Mouse (Mus musculus) WW6 (cell line): ENCODE results near the gene Wdpcp.

Source experiments
- DNase-seq: peaks from one replicate; pipeline ENCODE4 v3.0.0-alpha.2; 2013; ENCODE audit warnings: low read depth, low spot score

The Wdpcp gene

GRCm38 (mm10) chr11:21749487-21749886, 177.5 kb downstream of the Wdpcp start:
- DNase-seq, result no peak

GRCm38 (mm10) chr11:21763201-21763600, 191.2 kb downstream of the Wdpcp start:
- no peak for DNase-seq

DNA sequence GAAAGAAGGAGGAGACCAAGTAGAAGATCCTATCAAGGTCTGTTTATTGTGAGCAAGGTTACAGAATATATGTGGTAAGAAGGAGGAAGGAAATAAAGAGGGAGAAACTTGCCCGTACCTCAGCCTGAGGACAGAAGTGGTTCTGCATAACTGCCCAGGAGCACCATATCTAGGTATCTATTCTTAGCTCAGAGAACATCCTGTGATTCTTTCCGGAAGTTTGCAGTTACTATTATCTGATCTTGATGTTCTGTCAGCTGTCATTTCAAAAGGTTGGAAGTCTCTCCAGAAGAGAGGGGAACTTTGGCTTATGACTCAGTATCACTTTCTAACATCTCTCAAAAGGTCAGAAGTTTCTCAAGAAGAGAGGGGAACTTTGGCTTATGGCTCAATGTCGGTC, 216.8 kb downstream of the Wdpcp start:
- no peak for DNase-seq

- no peak for DNase-seq
Measured at GRCm38 (mm10) chr11:21824941-21825340, 252.9 kb downstream of the Wdpcp start.

- DNase-seq, result no peak
Measured at GRCm38 (mm10) chr11:21826521-21826920, 254.5 kb downstream of the Wdpcp start.

DNA sequence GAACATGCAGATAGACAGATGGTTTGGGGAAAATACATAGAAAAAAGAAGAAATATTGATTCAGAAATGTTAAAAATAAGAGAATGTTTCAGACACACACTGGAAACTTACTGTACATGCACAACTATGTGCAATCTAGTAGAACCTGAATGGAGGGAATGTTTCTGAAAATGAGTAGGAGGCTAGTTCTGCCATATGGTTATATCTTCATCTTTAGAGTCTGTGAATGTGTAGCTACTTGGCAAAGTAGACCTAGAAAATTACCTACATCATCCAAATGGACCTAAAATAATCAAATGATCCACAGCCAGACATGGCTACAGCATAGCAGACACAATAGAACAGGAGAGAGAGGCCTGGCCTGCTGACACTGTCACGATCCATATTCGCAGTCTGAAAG, 275.0 kb downstream of the Wdpcp start:
- no peak for DNase-seq

GRCm38 (mm10) chr11:21864000-21864399, 292.0 kb downstream of the Wdpcp start:
- DNase-seq, result no peak

- DNase-seq, result no peak
Measured at GRCm38 (mm10) chr11:21864516-21864915, 292.5 kb downstream of the Wdpcp start.

DNA sequence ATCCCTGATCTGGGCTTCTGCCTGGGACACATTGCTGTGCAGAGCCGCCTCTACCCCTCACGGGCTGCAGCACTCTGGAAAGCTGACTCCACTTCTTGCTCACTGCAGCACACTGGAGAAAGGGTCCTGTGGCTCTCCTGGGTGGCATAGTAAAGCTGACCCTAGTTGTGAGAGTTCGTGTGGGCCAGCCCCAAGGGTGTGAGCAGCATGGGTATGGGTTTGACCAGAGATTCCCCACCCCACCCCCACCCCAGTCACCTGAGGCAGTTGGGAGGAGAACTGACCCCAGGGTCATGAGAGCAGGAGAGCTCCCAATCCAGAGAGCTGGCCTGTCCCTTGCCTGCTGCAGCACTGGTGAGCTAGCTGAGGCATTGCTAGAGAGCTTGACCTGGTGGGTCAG, 296.6 kb downstream of the Wdpcp start:
- no peak for DNase-seq

GRCm38 (mm10) chr11:21870863-21871262, 298.8 kb downstream of the Wdpcp start:
- no peak for DNase-seq

DNA sequence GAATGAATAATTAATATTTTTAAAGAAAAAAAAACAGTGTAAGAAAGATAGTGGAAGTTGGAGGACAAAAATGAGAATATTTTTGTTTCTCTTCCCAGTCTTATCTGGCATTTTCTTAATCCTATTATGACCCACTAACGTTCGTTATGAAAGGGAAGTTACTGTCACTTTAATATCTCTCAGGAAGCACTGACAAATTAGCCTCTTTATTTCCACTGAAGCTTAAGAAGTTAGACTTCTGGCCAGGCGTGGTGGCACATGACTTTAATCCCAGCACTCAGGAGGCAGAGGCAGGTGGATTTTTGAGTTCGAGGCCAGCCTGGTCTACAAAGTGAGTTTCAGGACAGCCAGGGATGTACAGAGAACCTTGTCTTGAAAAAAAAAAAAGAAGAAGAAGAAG, 299.7 kb downstream of the Wdpcp start:
- no peak for DNase-seq

DNA sequence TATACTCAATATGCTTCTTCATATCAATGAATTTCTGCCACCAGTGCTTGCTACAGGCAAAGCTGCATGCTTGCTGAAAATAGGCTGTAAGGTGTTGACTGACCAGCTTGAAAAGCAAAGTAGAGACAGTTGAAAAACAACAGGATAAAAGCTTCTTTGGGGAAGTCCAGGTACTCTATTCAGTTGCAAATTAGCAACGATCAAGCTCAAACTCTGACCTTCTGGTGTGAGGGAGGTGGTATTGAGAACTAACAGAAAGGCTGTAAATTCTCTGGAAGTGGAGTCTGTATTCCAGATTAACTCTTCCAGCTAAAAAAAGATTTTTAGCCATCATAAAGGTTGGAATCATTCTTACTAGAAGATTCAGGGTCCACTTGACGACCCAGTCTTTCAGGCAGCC, 303.0 kb downstream of the Wdpcp start:
- DNase-seq, result peak; percentile 9

DNA sequence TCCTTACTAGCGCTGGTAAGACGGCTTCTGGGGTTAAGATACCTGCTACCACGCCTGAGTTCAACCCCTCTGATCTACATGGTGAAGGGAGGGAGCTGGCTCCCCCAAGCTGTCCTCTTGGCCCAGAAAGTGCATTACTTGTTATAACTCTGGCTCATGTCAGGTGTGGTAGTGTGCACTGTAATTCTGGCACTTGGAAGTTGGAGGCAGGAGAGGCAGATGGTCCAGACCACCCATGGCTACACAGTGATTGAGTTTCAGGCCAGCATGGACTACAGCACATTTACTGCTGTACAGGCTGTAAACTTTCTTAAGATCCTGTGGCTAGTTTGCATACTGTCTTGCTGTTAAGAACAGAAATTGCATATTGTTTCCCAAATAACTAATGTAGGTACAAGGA, 322.7 kb downstream of the Wdpcp start:
- DNase-seq, result no peak

- DNase-seq, result no peak
Measured at GRCm38 (mm10) chr11:21922531-21922930, 350.5 kb downstream of the Wdpcp start.
